In the genomic region with DNA sequence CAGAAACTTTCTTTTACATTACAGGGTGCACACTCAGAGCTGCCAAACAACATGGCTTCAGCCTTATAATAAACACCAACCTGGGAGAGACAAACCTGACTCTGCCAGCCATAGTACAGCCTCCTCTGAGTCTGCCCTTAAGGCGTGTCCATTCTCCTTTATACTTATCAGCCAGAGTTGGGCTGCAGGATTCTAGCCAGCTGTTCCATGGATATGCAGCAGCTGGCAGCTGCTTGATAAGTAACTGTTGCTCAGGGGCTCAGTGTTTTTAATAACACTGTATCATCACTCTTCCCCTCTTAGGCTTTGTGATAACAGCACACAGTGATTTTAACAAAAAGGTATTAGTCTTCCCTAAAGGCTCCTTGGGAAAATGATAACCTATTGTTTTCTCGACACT, we compare ENCODE assay signal across 30 mouse cellular contexts. TPM values are rescaled to one million over a fixed set of nuclear protein-coding genes. Genes with fewer than 3 reads are reported as not detected.
DNase-seq lines count a peak whose midpoint lies in the region; ATAC-seq lines count a peak whose summit lies in the region.
"Had no signal": no experiment of that assay in that cellular context is flagged by ENCODE, and none has a peak within 500 bp of the region (broad histone marks: within the 10 kb centered on the region; RNA-seq: fewer than 3 reads in every experiment).

No protein-coding gene starts in this region.

- no peaks in the 10 kb centered on the region for H3K9me3 ChIP-seq in liver, embryonic 13.5 days (replicated peaks)
- H3K9me3 ChIP-seq: embryonic facial prominence, embryonic 13.5 days; forebrain, embryonic 12.5 days; heart, embryonic 12.5 days; hindbrain, embryonic 15.5 days; limb, embryonic 13.5 days; midbrain, embryonic 10.5 days; neural tube, embryonic 13.5 days had no signal

- H3K27me3 ChIP-seq in liver, embryonic 13.5 days = no peaks in the 10 kb centered on the region
- H3K27me3 ChIP-seq: embryonic facial prominence, embryonic 13.5 days; forebrain, embryonic 12.5 days; heart, embryonic 12.5 days; hindbrain, embryonic 15.5 days; limb, embryonic 13.5 days; neural tube, embryonic 13.5 days had no signal

- peak; percentile 97 for ATAC-seq in erythroblast, adult 5-6 weeks (replicated peaks; ENCODE audit: low FRiP score, poor library complexity, severe bottlenecking)
- ATAC-seq in liver, embryonic 13.5 days (ENCODE audit: low read depth) = peak; percentile 98
- peak; percentile 98 for ATAC-seq in megakaryocyte progenitor cell, adult 5-6 weeks (replicated peaks; ENCODE audit: poor library complexity)
- ATAC-seq: inflammation-experienced regulatory T-cells, adult 6 months had no signal

- H3K27ac ChIP-seq in liver, embryonic 13.5 days = no peak overlapping the region
- H3K27ac ChIP-seq: embryonic facial prominence, embryonic 13.5 days; forebrain, embryonic 12.5 days; heart, adult 2 months; hindbrain, embryonic 15.5 days; layer of hippocampus, adult 2 months; left cerebral cortex, adult 2 months; limb, embryonic 13.5 days; macrophage; midbrain, embryonic 10.5 days; neural tube, embryonic 13.5 days had no signal

- H3K9ac ChIP-seq in liver, embryonic 13.5 days = no peak overlapping the region
- H3K9ac ChIP-seq: embryonic facial prominence, embryonic 13.5 days; forebrain, embryonic 12.5 days; heart, embryonic 12.5 days; hindbrain, embryonic 15.5 days; limb, embryonic 13.5 days; neural tube, embryonic 13.5 days had no signal

- no peak overlapping the region for H3K4me2 ChIP-seq in liver, embryonic 13.5 days
- H3K4me2 ChIP-seq: embryonic facial prominence, embryonic 13.5 days; forebrain, embryonic 12.5 days; heart, embryonic 12.5 days; hindbrain, embryonic 15.5 days; limb, embryonic 13.5 days; neural tube, embryonic 13.5 days had no signal

- peaks cover 17% of the 10 kb centered on the region for H3K4me1 ChIP-seq in liver, embryonic 13.5 days (replicated peaks)
- H3K4me1 ChIP-seq: embryonic facial prominence, embryonic 13.5 days; forebrain, embryonic 12.5 days; heart, embryonic 12.5 days; hindbrain, embryonic 15.5 days; limb, embryonic 13.5 days; midbrain, embryonic 10.5 days; neural tube, embryonic 13.5 days had no signal

- 20% methylated on average over 2 of the region's 2 CpGs for WGBS in liver, embryonic 13.5 days (ENCODE audit: insufficient replicate concordance)

- peak; percentile 11 for DNase-seq in c-Kit-negative CD71-positive TER-119-positive erythroid progenitor cells, embryonic 14.5 days (ENCODE audit: low read depth, low spot score)
- DNase-seq in liver, embryonic 13.5 days = peak; percentile 36
- no peak for DNase-seq in gastrocnemius, postnatal 4 days (ENCODE audit: low spot score in 2 of 2)
- no peak for DNase-seq in urinary bladder, postnatal 4 days (ENCODE audit: low spot score in 2 of 2)
- no peak for DNase-seq in heart, adult 18-20 months
- DNase-seq: adrenal gland, adult 8-10 months; cerebellum, adult 11 months; cerebellum, adult 9-10 months; gastrocnemius, postnatal 25 days; heart, adult 2 months; kidney, adult 2 months; kidney, postnatal 36 days; lung, adult 2 months; lung, postnatal 10 days; right cerebral cortex, postnatal 4 days had no signal

- no peaks in the 10 kb centered on the region for H3K36me3 ChIP-seq in liver, embryonic 13.5 days
- H3K36me3 ChIP-seq: embryonic facial prominence, embryonic 13.5 days; forebrain, embryonic 12.5 days; heart, embryonic 12.5 days; hindbrain, embryonic 15.5 days; limb, embryonic 13.5 days; midbrain, embryonic 10.5 days; neural tube, embryonic 13.5 days had no signal

- no peak overlapping the region for H3K4me3 ChIP-seq in liver, embryonic 13.5 days (replicated peaks)
- H3K4me3 ChIP-seq: embryonic facial prominence, embryonic 13.5 days; erythroblast, embryonic 14.5 days; forebrain, embryonic 12.5 days; heart, adult 2 months; heart, embryonic 12.5 days; hindbrain, embryonic 15.5 days; layer of hippocampus, adult 2 months; left cerebral cortex, adult 2 months; limb, embryonic 13.5 days; midbrain, embryonic 10.5 days; neural tube, embryonic 13.5 days had no signal

RNA-seq across cellular contexts. Expression of a gene that starts 41.1 kb away (rescaled TPM):
- total RNA-seq in erythroblast, adult 5-6 weeks (2015; ENCODE audit: low replicate concordance) = not detected in 2 replicates
- not detected in 2 replicates for total RNA-seq in erythroblast, adult 5-6 weeks (2017; ENCODE audit: low replicate concordance)
- 0.06 and 0.07 TPM in 2 replicates for polyA plus RNA-seq in liver, embryonic 13.5 days (2015; fragmentation: Nextera tagmentation; extraction: Ambion mirVana)
- not detected in 2 replicates for total RNA-seq in megakaryocyte progenitor cell, adult 5-6 weeks (2015)
- not detected in 2 replicates for total RNA-seq in megakaryocyte progenitor cell, adult 5-6 weeks (2017)
- 1 to 10 TPM; 2.4 to 3.5 TPM for total RNA-seq in gastrocnemius, postnatal 4 days (2021)
- under 1 TPM; 0.31 to 0.47 TPM for total RNA-seq in heart, adult 18-20 months (2021)
- total RNA-seq: hematopoietic stem cell, adult 5-6 weeks had no signal
- polyA plus RNA-seq: erythroblast, embryonic 14.5 days; inflammation-experienced regulatory T-cells, adult 6 months; kidney, adult 2 months; macrophage had no signal

Comparison
In these comparisons a context has a peak if more than half of its experiments do, and no peak if none do; other contexts are left out.
1. DNase-seq: peak in c-Kit-negative CD71-positive TER-119-positive erythroid progenitor cells, embryonic 14.5 days (single experiment) and liver, embryonic 13.5 days (single experiment); none in gastrocnemius, postnatal 4 days (0 of 2), urinary bladder, postnatal 4 days (0 of 2) and heart, adult 18-20 months (0 of 2).
2. Peak in every context shown above with its lines, with median percentiles within 50 percentile points of each other: ATAC-seq.